Mouse (Mus musculus) forebrain, embryonic 15.5 days (tissue): ENCODE data around the gene Bscl2. TPM values are rescaled to one million over a fixed set of nuclear protein-coding genes. Genes with fewer than 3 reads are reported as not detected.
"Not testable (repeated sequence)": the region's sequence is repeated elsewhere in the genome, so short reads cannot be mapped to it uniquely, and the experiment has no call there.

ENCODE experiments used
- ATAC-seq: fragments of 200-750 bp; cut with Nextera tagmentation; replicated peaks from 2 replicates; pipeline ENCODE4 v1.8.0; 2017; ENCODE audit warnings: mild to moderate bottlenecking, moderate TSS enrichment, moderate library complexity
- H3K27ac ChIP-seq: fragments of 300-500 bp; sonication (generic); replicated peaks from 2 replicates; pipeline ENCODE4 v1.5.1; 2015; ENCODE audit warnings: mild to moderate bottlenecking, inconsistent platforms
- H3K27me3 ChIP-seq: fragments of 300-500 bp; sonication (generic); 2 replicates; pipeline ENCODE4 v1.6.1; 2015; ENCODE audit warnings: inconsistent platforms
- H3K36me3 ChIP-seq: fragments of 300-500 bp; sonication (generic); 2 replicates; pipeline ENCODE4 v1.6.1; 2015; ENCODE audit warnings: mild to moderate bottlenecking, inconsistent platforms
- H3K4me1 ChIP-seq: fragments of 300-500 bp; sonication (generic); 2 replicates; pipeline ENCODE4 v1.6.1; 2015; ENCODE audit warnings: inconsistent platforms
- H3K4me2 ChIP-seq: fragments of 300-500 bp; sonication (generic); replicated peaks from 2 replicates; pipeline ENCODE4 v1.6.1; 2015; ENCODE audit warnings: mild to moderate bottlenecking, inconsistent platforms
- H3K4me3 ChIP-seq: fragments of 300-500 bp; sonication (generic); 2 replicates; pipeline ENCODE4 v1.5.1; 2015; ENCODE audit warnings: mild to moderate bottlenecking, inconsistent platforms
- H3K9ac ChIP-seq: fragments of 300-500 bp; sonication (generic); replicated peaks from 2 replicates; pipeline ENCODE4 v1.6.1; 2015; ENCODE audit warnings: mild to moderate bottlenecking, inconsistent platforms
- H3K9me3 ChIP-seq: fragments of 300-500 bp; sonication (generic); 2 replicates; pipeline ENCODE4 v1.6.1; 2016; ENCODE audit warnings: inconsistent platforms
- whole genome bisulfite sequencing: fragments of 180-500 bp; shearing (Covaris S2); methylation state at CpG from one replicate; pipeline ENCODE4 v1.1.7; 2015; ENCODE audit warnings: mixed read lengths; 5-methylcytosine and 5-hydroxymethylcytosine counted together
- polyA plus RNA-seq: library from polyadenylated mRNA; unstranded; fragments of >200 nt; fragmentation: Nextera tagmentation; extraction: Ambion mirVana; gene quantifications from 2 replicates; pipeline ENCODE4 v1.2.1, GENCODE M21; 2015

The Bscl2 gene
- polyA plus RNA-seq, 1 experiment from 2014 or later, result 80.7 TPM

GRCm38 (mm10) chr19:8881034-8881392, 43.7 kb downstream of the Bscl2 start:
- H3K27ac ChIP-seq, result no peak overlapping the region
- 12% methylated on average over 3 of the region's 3 CpGs for WGBS
- H3K4me2 ChIP-seq, result peak overlapping the region; percentile 80
- no peaks in the 10 kb centered on the region for H3K9me3 ChIP-seq
- ATAC-seq, result peak; percentile 17; the same call in 1 of the 2 replicates
- peaks cover 11% of the 10 kb centered on the region for H3K36me3 ChIP-seq
- no peaks in the 10 kb centered on the region for H3K27me3 ChIP-seq
- peak overlapping the region; percentile 83 for H3K9ac ChIP-seq
- H3K4me1 ChIP-seq, result peaks cover 12% of the 10 kb centered on the region
- H3K4me3 ChIP-seq, result peak overlapping the region; percentile 53

- peaks cover 24% of the 10 kb centered on the region for H3K4me1 ChIP-seq
- ATAC-seq, result no peak
- no peak within 1 kb of the TSS for H3K27ac ChIP-seq
- H3K36me3 ChIP-seq, result no peaks in the 10 kb centered on the region
- no peak within 1 kb of the TSS for H3K4me2 ChIP-seq
- 79% methylated on average over 3 of the region's 3 CpGs for WGBS
- no peak within 1 kb of the TSS for H3K4me3 ChIP-seq
- H3K9ac ChIP-seq, result no peak within 1 kb of the TSS
- H3K27me3 ChIP-seq, result no peaks in the 10 kb centered on the region
- H3K9me3 ChIP-seq, result no peaks in the 10 kb centered on the region
These were observed 46.3 kb downstream of the Bscl2 start, which contains the start of the genes Lbhd1 and Gm49403 for GRCm38 (mm10) chr19:8883616-8884015. Gene Lbhd1, plus strand, starts transcription at chr19:8883732. Gene Gm49403, plus strand, starts transcription at chr19:8883930.

GRCm38 (mm10) chr19:8886916-8887584, 49.8 kb downstream of the Bscl2 start:
- Histone ChIP-seq H3K4me3 (no peak overlapping the region), H3K36me3 (peaks cover 11% of the 10 kb centered on the region; the same call in 1 of the 2 replicates), H3K9me3 (no peaks in the 10 kb centered on the region), H3K27ac (no peak overlapping the region), H3K27me3 (no peaks in the 10 kb centered on the region), H3K4me1 (peaks cover 21% of the 10 kb centered on the region), H3K9ac (no peak overlapping the region), H3K4me2 (peak overlapping the region; percentile 85; the same call in 1 of the 2 replicates)
- WGBS, result 56% methylated on average over 1 of the region's 1 CpGs
- no peak for ATAC-seq

GRCm38 (mm10) chr19:8887585-8888463, 50.6 kb downstream of the Bscl2 start:
- H3K4me2 ChIP-seq, result peak overlapping the region; percentile 85
- ATAC-seq, result no peak
- peaks cover 26% of the 10 kb centered on the region for H3K4me1 ChIP-seq
- H3K27me3 ChIP-seq, result no peaks in the 10 kb centered on the region
- peak overlapping the region; percentile 91 for H3K27ac ChIP-seq
- WGBS, result 13% methylated on average over 19 of the region's 19 CpGs
- peak overlapping the region; percentile 75 for H3K4me3 ChIP-seq
- H3K36me3 ChIP-seq, result peaks cover 11% of the 10 kb centered on the region; the same call in 1 of the 2 replicates
- no peaks in the 10 kb centered on the region for H3K9me3 ChIP-seq
- peak overlapping the region; percentile 76 for H3K9ac ChIP-seq

GRCm38 (mm10) chr19:8888511-8889385, 51.5 kb downstream of the Bscl2 start, which contains the start of the genes 1810009A15Rik and Gm49416:
Gene 1810009A15Rik, plus strand, starts transcription at chr19:8888853.
Gene Gm49416, plus strand, starts transcription at chr19:8888926.
- peak within 1 kb of the TSS; percentile 91 for H3K27ac ChIP-seq
- H3K4me3 ChIP-seq, result peak within 1 kb of the TSS; percentile 75
- peaks cover 32% of the 10 kb centered on the region for H3K4me1 ChIP-seq
- peak within 1 kb of the TSS; percentile 85 for H3K4me2 ChIP-seq
- peaks cover 11% of the 10 kb centered on the region; the same call in 1 of the 2 replicates for H3K36me3 ChIP-seq
- H3K9ac ChIP-seq, result peak within 1 kb of the TSS; percentile 76
- H3K27me3 ChIP-seq, result no peaks in the 10 kb centered on the region
- peak; percentile 97 for ATAC-seq
- H3K9me3 ChIP-seq, result no peaks in the 10 kb centered on the region
- under 1% methylated on average over 58 of the region's 58 CpGs for WGBS

GRCm38 (mm10) chr19:8892829-8893766, 55.8 kb downstream of the Bscl2 start, which contains the start of gene Ints5:
Gene Ints5, plus strand, starts transcription at chr19:8893005.
- Histone ChIP-seq H3K9ac (peak within 1 kb of the TSS; percentile 95), H3K4me1 (peaks cover 41% of the 10 kb centered on the region), H3K27ac (peak within 1 kb of the TSS; percentile 87), H3K4me3 (peak within 1 kb of the TSS; percentile 86), H3K27me3 (no peaks in the 10 kb centered on the region), H3K36me3 (peaks cover 25% of the 10 kb centered on the region), H3K9me3 (no peaks in the 10 kb centered on the region), H3K4me2 (peak within 1 kb of the TSS; percentile 92)
- ATAC-seq, result peak; percentile 46
- 2% methylated on average over 54 of the region's 54 CpGs for WGBS

GRCm38 (mm10) chr19:8895397-8895960, 58.2 kb downstream of the Bscl2 start:
- no peak overlapping the region for H3K9ac ChIP-seq
- peaks cover 21% of the 10 kb centered on the region for H3K36me3 ChIP-seq
- H3K4me1 ChIP-seq, result peaks cover 43% of the 10 kb centered on the region
- ATAC-seq, result no peak
- H3K9me3 ChIP-seq, result no peaks in the 10 kb centered on the region
- no peaks in the 10 kb centered on the region for H3K27me3 ChIP-seq
- H3K27ac ChIP-seq, result no peak overlapping the region
- WGBS, result 92% methylated on average over 9 of the region's 9 CpGs
- no peak overlapping the region for H3K4me3 ChIP-seq
- H3K4me2 ChIP-seq, result no peak overlapping the region

- not testable (repeated sequence) for ATAC-seq
- WGBS, result 84% methylated on average over 5 of the region's 5 CpGs
- peaks cover 43% of the 10 kb centered on the region for H3K4me1 ChIP-seq
These were observed 59.0 kb downstream of the Bscl2 start for GRCm38 (mm10) chr19:8896231-8896630.

GRCm38 (mm10) chr19:8897211-8897864, 60.1 kb downstream of the Bscl2 start:
- H3K9ac ChIP-seq, result peak overlapping the region; percentile 91
- H3K4me3 ChIP-seq, result peak overlapping the region; percentile 62
- peaks cover 41% of the 10 kb centered on the region for H3K4me1 ChIP-seq
- H3K4me2 ChIP-seq, result peak overlapping the region; percentile 72
- peak overlapping the region; percentile 83 for H3K27ac ChIP-seq
- not testable (repeated sequence) for H3K27me3 ChIP-seq, H3K9me3 ChIP-seq
- peak; percentile 57 for ATAC-seq
- 25% methylated on average over 21 of the region's 21 CpGs for WGBS
- peaks cover 22% of the 10 kb centered on the region for H3K36me3 ChIP-seq

More at GRCm38 (mm10) chr19:8896231-8896630, 59.0 kb downstream of the Bscl2 start:
- H3K4me2 ChIP-seq, H3K9ac ChIP-seq, H3K4me3 ChIP-seq, H3K27ac ChIP-seq, H3K9me3 ChIP-seq, H3K27me3 ChIP-seq: not testable (repeated sequence)
- peaks cover 17% of the 10 kb centered on the region for H3K36me3 ChIP-seq
